Mouse (Mus musculus) granulocyte monocyte progenitor cell, adult 5-6 weeks (primary cell): ENCODE data around the gene Fgf2. TPM values are rescaled to one million over a fixed set of nuclear protein-coding genes. Genes with fewer than 3 reads are reported as not detected.

Experiments used
- ATAC-seq: replicated peaks from 2 replicates; pipeline ENCODE4 v1.8.0; 2016; ENCODE audit warnings: mild to moderate bottlenecking, moderate TSS enrichment, inconsistent platforms; ENCODE audit not compliant: poor library complexity, severe bottlenecking
- total RNA-seq, 2 experiments: library from RNA; stranded (forward) in 1 of 2; stranded (reverse) in 1 of 2; fragments of 200-712, 200-1000 nt in 1 of 2; fragments of >200 nt in 1 of 2; fragmentation: Nextera tagmentation in 1 of 2; gene quantifications; 2 replicates each; pipeline ENCODE4 v1.2.3; 2014 to 2017

The Fgf2 gene
- total RNA-seq, 2 experiments from 2014 or later, result not detected

DNA sequence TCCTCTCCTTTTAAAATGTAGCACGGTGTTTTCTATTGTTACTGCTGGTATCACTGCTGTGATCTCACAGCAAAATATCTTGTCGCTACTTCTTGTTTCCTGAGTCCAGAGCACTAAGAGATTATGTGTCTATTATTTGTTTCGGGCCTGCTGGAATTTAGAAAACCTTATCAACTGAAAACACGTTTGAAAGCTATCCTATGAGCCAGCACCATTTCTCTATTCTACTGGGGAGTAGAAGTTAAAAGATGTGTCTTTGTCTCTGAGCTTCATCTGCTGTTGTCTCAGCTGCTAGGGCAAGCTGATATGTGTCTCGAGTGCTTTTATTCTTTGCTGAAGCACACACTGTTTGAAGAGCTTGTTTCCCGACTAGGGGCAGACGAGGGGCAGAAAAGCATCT is 2.2 kb downstream of the Fgf2 start:
- no peak for ATAC-seq

DNA sequence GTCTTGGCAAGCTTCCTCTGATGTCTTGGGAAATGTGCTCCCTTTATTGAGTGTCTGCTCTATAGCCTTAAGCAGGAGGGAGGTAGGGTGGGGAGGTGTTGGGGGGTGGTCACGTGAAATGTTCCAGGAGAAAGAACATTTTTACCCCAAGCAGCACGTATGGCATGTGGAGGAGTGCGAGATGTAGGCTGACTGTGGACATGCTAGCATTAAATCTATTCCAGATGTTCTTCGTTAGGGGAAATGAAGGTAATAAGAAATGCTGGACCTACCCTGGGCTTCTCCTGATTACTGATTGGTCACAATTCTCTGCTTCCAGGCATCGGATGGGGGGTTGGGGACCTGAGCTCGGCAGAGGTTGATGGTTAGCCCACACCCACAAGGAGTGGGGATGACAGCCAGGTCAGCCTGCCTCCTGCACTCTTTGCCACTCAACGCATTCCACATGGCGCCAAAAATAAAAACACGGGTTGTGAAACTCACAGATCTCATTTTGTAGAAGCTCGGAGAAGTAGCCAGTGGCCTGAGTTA is 5.9 kb downstream of the Fgf2 start:
- no peak for ATAC-seq

DNA sequence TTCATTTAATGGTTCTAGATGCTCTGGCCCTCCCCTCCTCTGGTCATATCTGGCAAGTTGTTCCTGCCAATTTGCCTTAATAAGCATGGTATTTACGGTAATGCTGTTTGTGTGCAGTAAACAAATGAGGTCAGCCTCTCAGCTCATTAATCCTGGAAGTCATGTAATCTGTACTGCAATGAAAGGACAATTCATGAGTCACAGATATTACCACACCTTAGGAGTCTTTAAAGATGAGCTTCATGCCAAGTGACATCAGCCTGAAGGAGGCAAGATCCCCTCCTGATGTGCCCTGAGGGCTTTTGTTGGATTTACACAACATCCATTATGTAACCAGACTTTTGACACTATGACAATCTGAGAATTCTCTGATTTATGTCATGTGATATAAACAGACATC is 6.6 kb downstream of the Fgf2 start:
- no peak for ATAC-seq

GRCm38 (mm10) chr3:37360729-37361128 is 12.6 kb downstream of the Fgf2 start:
- ATAC-seq, result peak; percentile 84

DNA sequence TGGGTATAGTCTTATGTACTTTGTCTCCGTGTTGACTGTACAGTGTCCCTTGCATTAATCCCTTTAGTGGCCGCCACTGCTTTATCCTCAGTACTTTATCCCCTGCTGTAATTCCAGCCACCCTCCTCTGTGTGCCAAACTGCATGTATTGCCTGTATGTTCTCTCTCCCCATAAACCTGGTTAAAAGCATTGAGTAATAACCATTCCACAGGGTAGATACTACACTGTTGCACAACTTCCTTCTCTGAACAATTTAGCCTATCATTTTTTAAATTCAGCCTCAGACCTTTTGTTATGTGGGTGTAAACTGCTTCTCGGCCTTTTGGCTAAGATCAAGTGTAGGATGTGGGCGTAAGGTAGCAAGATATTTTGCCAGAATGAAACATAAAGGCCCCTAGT is 17.0 kb downstream of the Fgf2 start:
- ATAC-seq, result peak; percentile 76

- no peak for ATAC-seq
These were observed 17.8 kb downstream of the Fgf2 start for GRCm38 (mm10) chr3:37365976-37366375.

GRCm38 (mm10) chr3:37366381-37367053 is 18.4 kb downstream of the Fgf2 start:
- ATAC-seq, result no peak

DNA sequence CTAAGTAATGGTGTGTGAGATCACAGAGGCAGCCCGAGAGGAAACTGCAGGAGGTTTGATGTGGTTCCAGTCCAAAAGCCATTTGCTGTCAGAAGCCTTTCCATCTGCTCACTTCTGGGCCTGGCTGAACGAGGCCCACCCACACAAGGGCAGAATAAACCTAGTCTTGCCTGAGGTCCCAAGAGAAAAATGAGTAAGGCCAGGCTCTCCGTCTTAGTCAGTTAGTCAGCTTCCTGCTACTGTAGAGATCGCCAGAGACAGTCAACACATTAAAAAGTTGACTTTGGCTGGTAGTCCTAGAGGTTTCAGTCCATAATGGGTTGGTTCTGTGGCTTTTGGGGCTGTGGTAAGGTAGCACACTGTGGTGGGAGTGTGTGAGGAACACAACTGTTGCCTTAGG is 22.3 kb downstream of the Fgf2 start:
- peak; percentile 56 for ATAC-seq

DNA sequence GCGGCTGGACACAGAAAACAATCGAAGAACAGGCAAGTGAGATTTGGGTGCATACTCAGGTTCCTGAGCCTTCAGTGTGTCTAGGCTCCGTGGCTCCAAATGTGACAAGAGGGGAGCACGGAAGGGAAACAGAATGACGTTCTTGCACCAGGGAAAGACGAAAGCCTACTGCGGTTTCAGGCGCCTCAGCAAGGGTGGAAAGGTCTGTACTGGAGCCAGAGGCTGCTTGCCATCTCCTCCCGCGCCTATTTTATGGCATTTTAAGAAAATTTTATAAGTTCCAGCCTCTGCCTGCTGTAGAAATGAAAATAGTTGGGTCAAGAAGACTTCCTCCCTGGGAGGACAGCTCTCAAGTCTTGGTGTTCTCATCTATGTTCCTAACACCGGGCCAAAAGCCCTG is 25.6 kb downstream of the Fgf2 start:
- no peak for ATAC-seq

DNA sequence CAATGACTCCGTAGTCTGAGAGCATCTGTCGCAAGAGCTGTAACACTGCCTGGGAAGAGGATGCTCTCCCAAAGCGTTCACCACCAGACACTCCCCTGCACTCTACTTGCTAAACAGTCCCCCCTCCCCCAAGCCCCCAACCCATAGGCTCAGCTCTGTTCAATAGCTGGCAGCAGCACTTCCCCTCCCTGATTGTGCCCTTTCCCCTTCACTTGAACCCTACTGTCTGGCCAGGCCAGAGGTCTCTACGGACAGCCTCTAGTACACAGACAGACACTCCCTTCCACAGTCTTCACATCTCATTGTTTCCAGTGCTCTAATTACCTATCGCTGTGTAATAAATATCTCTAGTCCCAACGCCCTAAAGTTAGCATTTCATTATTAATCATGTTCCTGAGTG is 29.8 kb downstream of the Fgf2 start:
- ATAC-seq, result no peak

- no peak for ATAC-seq
These were observed 30.3 kb downstream of the Fgf2 start for GRCm38 (mm10) chr3:37378412-37378811.

DNA sequence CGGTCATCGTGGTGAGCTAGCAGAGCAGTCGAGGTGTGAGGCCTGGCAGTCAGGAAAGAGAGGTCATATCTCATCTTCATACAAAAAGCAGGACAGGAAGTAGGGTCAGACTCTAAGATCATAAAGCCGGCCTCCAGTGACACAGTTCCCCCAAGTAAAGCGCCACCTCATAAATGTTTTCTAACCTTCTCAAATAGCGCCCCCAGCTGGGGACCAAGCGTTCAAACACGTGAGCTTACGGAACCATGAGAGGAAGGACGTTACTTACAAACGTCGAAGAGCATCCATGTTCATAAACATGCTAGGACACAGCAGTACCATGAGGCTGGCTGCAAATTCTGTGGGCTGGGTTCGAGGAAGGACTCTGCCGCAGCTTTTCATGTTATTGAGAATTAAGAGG is 31.1 kb downstream of the Fgf2 start:
- peak; percentile 40; the same call in 1 of the 2 replicates for ATAC-seq

DNA sequence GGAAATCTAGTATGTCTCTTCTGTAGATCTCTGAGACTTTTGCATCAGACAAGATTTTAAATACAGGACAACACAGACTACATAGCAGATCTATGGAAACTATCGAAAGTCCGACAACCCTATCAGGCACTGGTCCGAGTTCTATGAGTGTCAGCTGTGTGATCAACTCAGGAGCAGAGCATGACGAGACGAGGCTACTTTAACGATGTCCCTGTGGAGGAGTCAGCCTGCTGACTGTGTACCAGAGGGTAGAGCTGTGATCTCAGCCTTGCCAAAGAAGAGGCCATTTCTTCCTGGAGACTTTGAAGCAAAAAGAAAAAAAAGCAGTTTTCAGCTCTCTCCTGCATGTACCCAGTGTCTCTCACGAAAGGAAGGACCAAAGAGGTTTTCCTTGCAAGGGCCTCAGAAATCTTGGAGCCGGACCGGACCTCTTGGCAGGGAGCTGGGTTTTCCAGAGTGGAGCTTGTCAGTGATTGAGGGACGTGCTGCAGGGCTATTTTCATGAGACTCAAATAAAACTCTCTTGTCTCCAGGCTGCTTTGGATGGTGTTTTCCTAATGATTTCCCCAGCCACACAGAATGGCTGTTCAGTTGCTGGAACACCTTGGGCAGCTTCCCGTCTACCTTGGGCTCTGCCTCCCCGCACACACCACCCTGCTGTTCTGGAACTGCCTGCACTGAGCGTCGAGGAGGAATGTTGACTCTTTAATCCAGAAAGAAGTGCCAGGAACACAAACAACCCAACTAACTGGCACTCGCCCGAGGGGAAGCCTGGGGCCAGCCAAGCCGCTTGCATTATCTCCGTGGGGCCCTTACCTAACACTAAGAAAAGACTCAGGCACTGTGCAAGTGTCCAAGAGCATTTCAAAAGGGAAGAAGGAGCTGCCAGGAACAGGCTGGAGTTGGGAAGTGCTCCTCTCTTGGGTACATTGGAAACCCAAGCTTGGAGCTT is 32.1 kb downstream of the Fgf2 start:
- no peak for ATAC-seq

GRCm38 (mm10) chr3:37381457-37381856 is 33.3 kb downstream of the Fgf2 start:
- ATAC-seq, result no peak

DNA sequence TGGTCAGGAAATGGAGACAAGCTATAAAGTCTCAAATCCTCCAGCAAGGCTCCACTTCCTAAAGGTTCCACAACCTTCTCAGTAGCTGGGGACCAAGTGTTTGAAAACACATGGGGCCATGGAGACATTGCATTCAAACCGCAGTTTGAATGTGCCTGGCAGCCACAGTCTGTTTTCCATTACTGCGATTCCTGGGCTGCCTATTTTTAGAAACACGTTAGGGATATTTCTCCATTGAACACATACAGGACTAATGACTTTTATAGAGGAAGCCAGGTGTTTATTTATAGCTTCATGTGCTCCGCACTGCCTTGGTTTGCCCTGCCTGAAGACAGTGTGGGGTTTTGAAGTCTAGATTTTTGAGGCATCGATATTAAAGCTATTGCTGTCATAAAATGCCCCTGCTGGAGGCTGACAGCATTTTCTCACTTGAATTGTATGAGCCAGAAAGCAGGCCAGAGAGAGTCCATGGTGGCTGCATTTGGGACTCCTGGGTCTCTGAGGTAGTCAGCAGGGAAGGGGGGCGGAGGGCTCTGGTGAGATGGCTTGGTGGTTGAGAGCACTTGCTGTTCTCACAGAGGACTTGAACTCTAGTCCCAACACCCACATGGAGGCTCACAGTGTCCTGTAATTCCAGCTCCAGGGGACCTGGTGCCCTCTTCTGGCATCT is 35.1 kb downstream of the Fgf2 start:
- no peak for ATAC-seq

- ATAC-seq, result peak; percentile 52
These were observed 39.2 kb downstream of the Fgf2 start for GRCm38 (mm10) chr3:37387310-37387709.

DNA sequence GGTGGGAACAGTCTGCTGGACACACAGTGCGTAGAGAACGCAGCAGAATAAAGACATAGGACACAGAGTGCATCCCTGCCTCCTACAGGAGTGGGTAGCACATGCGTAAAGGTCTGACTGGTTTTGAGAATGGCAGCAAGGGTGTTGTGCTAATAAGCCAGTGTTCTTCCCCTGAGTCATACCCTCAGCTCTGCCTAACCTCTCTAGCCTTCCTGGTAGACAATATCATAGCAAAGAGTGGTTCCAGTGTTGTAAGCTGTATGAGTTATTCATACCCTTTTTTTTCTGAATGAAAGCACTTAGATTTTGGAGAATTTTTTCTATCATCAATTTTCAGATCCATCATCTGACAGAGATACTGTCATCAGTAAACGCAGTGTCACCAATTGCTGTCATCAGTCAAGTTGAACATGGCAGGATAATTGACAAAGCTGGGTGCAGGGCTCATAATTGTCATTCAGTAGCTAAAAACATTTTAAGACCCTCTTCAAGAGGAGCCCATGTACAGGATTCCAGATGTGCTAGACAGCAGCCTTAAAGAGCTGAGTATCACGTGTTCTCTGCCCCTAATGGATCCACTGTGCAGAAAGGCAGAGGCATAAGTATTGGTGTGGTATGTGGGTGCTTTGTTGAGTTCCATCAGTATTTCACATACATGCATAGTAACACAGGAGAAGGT is 48.9 kb downstream of the Fgf2 start:
- ATAC-seq, result no peak

DNA sequence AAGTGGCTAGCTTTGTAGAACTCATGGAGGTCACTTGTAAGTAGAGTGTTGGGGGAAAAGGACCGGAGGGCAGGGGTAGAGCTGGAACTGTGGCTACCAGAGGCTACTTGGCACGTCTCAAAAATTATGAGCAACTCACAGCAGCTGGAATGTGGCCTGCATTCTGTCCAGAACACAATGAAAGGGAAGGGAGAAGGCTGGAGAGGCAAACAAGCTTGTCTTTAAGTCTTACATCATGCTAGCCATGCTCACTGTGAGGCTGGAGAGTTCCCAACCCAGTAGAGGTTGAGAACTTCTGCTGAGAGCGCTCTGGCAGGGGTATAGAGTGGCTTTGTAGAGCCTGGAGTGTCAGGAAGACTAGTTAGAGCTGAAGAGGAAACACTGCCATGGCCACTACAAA is 49.5 kb downstream of the Fgf2 start:
- ATAC-seq, result no peak

DNA sequence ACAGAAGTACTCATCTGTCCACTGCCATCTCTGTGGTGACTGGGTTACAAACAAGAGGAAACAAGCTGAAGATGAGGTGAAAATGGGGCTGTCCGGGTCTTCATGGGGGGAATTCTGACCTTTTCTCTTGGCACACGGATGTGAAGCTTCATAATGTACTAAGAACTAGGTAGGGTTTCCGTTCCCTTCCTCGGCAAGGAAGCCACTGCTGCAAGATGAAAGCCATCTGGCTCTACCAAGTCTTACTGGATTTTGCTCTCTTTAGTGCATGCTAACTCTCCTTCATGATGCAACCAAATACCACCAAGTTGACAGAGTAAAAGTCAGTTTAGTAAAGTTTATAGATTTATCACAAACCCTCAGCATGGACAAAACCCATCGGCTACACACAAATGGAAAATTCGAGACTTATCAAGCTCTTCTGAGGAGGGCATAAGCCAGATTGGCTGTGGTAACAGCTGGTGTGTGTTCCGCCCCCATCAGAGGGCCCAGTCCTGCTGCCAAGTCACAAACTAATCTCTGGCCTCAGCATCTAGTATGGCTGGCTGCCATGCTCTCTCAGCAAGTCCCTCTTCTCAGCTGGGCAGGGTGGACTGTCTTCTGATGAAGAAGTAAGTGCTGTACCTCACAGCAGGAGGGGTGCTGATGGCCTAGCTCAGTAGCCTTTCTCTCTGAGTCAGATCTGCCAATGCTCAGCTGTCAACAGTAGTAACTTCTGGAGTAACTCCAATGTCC is 50.7 kb downstream of the Fgf2 start:
- no peak for ATAC-seq
